Mouse (Mus musculus): Measurements from ENCODE around the gene Hnrnpf. TPM values are rescaled to one million over a fixed set of nuclear protein-coding genes. Genes with fewer than 3 reads are reported as not detected.
A peak's percentile ranks its signal among the peaks of the same experiment; 100 is the strongest.

Hnrnpf gene
- total and polyA plus RNA-seq, 2 experiments from 2014 or later: 225 to 236 TPM

DNA sequence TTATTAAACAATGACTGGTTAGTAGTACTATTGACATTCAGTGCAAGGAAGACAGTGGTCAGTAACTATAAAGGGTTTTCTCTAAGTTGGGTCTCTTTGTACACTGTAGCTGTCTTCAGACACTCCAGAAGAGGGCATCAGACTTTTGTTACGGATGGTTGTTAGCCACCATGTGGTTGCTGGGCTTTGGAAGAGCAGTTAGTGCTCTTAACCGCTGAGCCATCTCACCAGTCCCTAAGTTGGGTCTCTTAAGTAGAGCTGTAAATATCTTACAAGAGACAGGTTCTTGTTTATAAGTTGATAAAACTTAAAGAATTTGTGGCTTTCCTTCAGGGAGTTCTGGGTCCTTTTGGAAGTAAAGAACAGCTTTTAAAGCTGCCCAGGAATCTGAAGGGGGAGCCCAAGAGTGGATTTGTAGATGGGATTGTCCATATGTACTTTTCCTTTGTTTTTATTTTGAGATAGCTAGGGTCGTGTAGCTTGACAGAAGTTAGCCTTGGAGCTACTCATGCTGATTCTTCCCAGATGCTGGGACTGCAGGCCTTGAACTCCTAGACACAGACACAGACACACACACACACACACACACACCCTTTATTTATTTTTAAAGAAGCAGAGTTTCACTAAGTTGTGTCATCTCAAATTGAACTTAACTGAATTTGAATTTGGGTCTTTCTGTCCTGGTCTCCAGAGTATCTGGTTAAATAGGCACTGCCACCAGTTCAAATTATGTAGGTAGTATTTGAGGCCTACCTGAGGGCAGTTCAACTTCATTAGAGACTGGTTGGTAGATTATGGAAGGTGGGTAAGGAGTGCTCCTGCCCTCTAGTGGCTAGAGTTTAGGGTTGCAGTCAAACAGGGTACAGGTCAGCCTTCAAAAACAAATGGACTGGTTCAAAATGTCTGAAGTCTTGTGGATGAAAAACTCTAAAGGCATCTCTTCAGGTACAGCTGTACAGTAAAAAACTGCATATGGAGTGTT lies 20.8 kb downstream of the Hnrnpf start:
- H3K4me2 ChIP-seq (ENCODE audit: low read depth): no peak overlapping the region
- 67% methylated on average over 3 of the region's 3 CpGs for WGBS
- H3K27ac ChIP-seq (ENCODE audit: low read depth, low read length): no peak overlapping the region
- H3K9me3 ChIP-seq (ENCODE audit: low read length): no peaks in the 10 kb centered on the region
- ATAC-seq (no peak), DNase-seq (peak; percentile 28)
- H3K4me1 ChIP-seq (ENCODE audit: insufficient read depth): peaks cover 8% of the 10 kb centered on the region
- TF ChIP-seq CTCF (IDR thresholded peaks at IDR 0.05; ENCODE audit: low read depth): peak; percentile 82
- H3K9ac ChIP-seq: no peak overlapping the region
- no peaks in the 10 kb centered on the region for H3K27me3 ChIP-seq (ENCODE audit: insufficient read depth, low read length)
- peaks cover 5% of the 10 kb centered on the region; the same call in 1 of the 2 replicates for H3K36me3 ChIP-seq (ENCODE audit: insufficient read depth)
- H3K4me3 ChIP-seq (ENCODE audit: low read depth, low read length): no peak overlapping the region

DNA sequence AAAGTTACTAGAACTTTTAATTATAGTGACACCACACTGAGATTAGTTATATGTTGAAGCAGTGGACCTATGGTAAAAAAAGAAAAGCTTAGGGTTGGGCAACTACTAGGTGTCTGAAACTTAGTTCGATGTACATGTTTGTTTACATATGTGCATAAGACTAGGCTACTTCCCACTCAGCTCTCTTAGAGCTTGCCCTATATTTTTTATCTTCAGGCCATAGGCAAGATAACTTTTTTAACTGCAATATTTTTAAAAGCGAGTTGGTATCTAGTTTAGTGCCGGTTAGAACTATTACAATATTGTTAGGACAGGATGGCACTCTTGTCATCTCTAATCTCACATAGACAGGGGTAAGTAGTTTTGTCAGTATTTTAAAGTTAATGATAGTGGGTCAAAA lies 21.9 kb downstream of the Hnrnpf start:
- no peaks in the 10 kb centered on the region for H3K27me3 ChIP-seq (ENCODE audit: insufficient read depth, low read length)
- no peak overlapping the region for H3K27ac ChIP-seq (ENCODE audit: low read depth, low read length)
- H3K9ac ChIP-seq: no peak overlapping the region
- 0 out of 2 replicates have a peak, but pooled peaks cover 4% of the 10 kb centered on the region for H3K4me1 ChIP-seq (ENCODE audit: insufficient read depth)
- DNase-seq: no peak
- WGBS: 94% methylated on average over 3 of the region's 3 CpGs
- no peak overlapping the region for H3K4me2 ChIP-seq (ENCODE audit: low read depth)
- ATAC-seq: no peak
- H3K4me3 ChIP-seq (ENCODE audit: low read depth, low read length): no peak overlapping the region
- no peak for TF ChIP-seq CTCF (IDR thresholded peaks at IDR 0.05; ENCODE audit: low read depth)
- peaks cover 12% of the 10 kb centered on the region; the same call in 1 of the 2 replicates for H3K36me3 ChIP-seq (ENCODE audit: insufficient read depth)
- no peaks in the 10 kb centered on the region for H3K9me3 ChIP-seq (ENCODE audit: low read length)

DNA sequence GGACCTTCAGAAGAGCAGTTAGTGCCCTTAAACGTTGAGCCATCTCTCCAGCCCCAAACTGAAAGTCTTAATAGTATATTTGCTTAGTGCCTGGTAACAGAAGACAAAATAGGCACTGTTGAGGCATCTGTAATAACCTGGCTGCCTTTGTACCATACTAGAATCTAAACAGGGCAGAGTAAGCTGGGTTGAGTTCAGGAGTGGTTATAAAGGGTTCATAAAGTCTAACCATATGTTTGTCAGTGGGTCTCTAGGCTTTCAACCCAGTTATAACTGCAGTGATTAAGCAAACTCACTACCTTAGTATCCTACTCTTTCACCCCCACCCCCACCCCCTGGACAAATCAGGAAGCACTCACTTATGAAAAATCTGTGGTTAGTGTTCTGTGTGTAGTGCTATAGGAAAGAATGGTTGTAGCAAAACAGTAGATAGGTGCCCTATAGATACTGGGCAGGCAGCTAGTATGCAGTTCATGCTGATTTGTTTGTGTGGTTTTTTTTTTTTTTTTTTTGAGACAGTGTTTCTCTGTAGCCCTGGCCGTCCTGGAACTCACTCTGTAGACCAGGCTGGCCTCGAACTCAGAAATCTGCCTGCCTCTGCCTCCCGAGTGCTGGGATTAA lies 26.9 kb downstream of the Hnrnpf start:
- Histone ChIP-seq H3K9ac (no peak overlapping the region), H3K4me3 (ENCODE audit: low read depth, low read length) (no peak overlapping the region), H3K4me1 (ENCODE audit: insufficient read depth) (no peaks in the 10 kb centered on the region), H3K27me3 (ENCODE audit: insufficient read depth, low read length) (no peaks in the 10 kb centered on the region), H3K9me3 (ENCODE audit: low read length) (no peaks in the 10 kb centered on the region), H3K27ac (ENCODE audit: low read depth, low read length) (no peak overlapping the region), H3K4me2 (ENCODE audit: low read depth) (no peak overlapping the region), H3K36me3 (ENCODE audit: insufficient read depth) (peaks cover 29% of the 10 kb centered on the region; the same call in 1 of the 2 replicates)
- ATAC-seq (no peak), DNase-seq (no peak)
- WGBS: 83% methylated on average over 4 of the region's 4 CpGs
- no peak for TF ChIP-seq CTCF (IDR thresholded peaks at IDR 0.05; ENCODE audit: low read depth)

DNA sequence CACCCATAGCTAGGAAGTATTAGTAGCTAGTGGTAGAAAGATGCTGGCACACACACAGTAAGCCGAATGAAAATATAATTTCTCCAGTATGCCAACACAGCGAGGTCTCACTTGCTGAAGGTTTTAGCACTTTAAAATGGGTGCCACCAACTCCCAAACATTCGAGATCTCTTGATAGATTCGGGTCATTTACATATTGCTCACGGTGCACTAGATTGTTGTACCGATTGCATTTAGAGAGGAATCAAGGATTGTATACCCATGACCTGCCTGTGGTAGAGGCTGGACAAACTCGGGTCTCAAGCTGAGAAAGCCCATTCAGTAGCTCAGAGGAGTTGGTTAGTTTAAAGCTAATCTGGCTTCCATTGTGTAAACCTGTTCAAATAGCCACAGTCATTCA lies 27.8 kb downstream of the Hnrnpf start:
- Histone ChIP-seq H3K4me1 (ENCODE audit: insufficient read depth) (no peaks in the 10 kb centered on the region), H3K27ac (ENCODE audit: low read depth, low read length) (no peak overlapping the region), H3K36me3 (ENCODE audit: insufficient read depth) (peaks cover 29% of the 10 kb centered on the region; the same call in 1 of the 2 replicates), H3K4me3 (ENCODE audit: low read depth, low read length) (no peak overlapping the region), H3K9ac (no peak overlapping the region), H3K9me3 (ENCODE audit: low read length) (no peaks in the 10 kb centered on the region), H3K4me2 (ENCODE audit: low read depth) (no peak overlapping the region), H3K27me3 (ENCODE audit: insufficient read depth, low read length) (no peaks in the 10 kb centered on the region)
- WGBS: 76% methylated on average over 7 of the region's 7 CpGs
- TF ChIP-seq CTCF (IDR thresholded peaks at IDR 0.05; ENCODE audit: low read depth): no peak
- ATAC-seq: no peak
- DNase-seq: no peak

DNA sequence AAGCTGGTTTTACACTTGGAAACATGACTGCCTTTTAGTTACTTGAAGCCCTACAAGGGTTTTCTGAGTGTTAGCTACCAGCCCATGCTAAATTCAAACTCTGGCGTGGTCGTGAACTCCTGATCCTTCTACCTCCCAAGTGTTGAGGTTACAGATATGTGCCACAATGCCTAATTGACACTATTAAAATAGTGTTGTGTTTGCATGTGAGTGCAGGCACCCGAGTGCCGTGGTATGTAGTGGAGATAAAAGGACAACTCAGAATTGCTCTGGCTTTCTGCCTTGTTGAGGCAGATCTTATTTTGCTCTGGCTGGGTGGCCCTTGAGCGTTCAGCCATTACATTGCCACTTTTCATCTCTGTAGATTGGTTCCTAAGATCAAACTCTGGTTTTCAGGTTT lies 28.6 kb downstream of the Hnrnpf start:
- Histone ChIP-seq H3K4me3 (ENCODE audit: low read depth, low read length) (no peak overlapping the region), H3K9ac (no peak overlapping the region), H3K4me1 (ENCODE audit: insufficient read depth) (no peaks in the 10 kb centered on the region), H3K27ac (ENCODE audit: low read depth, low read length) (no peak overlapping the region), H3K27me3 (ENCODE audit: insufficient read depth, low read length) (no peaks in the 10 kb centered on the region), H3K9me3 (ENCODE audit: low read length) (no peaks in the 10 kb centered on the region), H3K36me3 (ENCODE audit: insufficient read depth) (peaks cover 29% of the 10 kb centered on the region; the same call in 1 of the 2 replicates), H3K4me2 (ENCODE audit: low read depth) (no peak overlapping the region)
- WGBS: 92% methylated on average over 5 of the region's 5 CpGs
- ATAC-seq (no peak), DNase-seq (no peak)
- TF ChIP-seq CTCF (IDR thresholded peaks at IDR 0.05; ENCODE audit: low read depth): no peak

DNA sequence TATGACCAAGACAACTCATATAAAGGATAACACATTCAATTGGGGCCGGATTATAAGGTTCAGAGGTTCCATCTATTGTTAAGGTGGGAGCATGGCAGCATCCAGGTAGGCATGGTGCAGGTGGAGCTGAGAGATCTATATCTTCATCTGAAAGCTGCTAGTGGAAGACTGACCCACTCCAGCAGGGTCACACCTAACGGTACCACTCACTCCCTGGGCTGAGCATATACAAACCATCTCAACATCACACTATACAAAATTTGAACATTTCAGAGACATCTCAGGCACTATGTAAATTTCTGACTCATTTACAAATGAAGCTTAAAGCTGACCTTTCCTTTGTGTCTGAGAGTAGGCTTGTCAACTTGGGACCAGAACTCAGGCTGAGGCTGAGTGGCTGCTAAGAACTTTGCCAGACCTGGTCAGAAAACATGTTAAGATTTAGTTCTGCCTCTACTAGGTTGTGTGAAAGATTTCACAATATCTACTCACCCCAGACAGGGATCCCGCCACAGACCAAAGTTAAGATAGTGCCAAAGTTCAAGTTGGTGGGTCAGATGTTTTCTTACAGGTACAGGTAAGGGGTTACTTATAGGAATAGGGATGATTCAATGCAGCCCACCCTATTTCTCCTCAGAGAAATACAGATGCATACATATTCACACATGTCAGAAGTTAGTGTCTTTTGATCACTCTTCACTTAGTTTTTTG lies 30.0 kb downstream of the Hnrnpf start:
- no peak for DNase-seq
- no peaks in the 10 kb centered on the region for H3K9me3 ChIP-seq (ENCODE audit: low read length)
- peaks cover 29% of the 10 kb centered on the region; the same call in 1 of the 2 replicates for H3K36me3 ChIP-seq (ENCODE audit: insufficient read depth)
- ATAC-seq: no peak
- no peak overlapping the region for H3K4me2 ChIP-seq (ENCODE audit: low read depth)
- no peak for TF ChIP-seq CTCF (IDR thresholded peaks at IDR 0.05; ENCODE audit: low read depth)
- 94% methylated on average over 3 of the region's 3 CpGs for WGBS
- H3K4me3 ChIP-seq (ENCODE audit: low read depth, low read length): no peak overlapping the region
- H3K27me3 ChIP-seq (ENCODE audit: insufficient read depth, low read length): no peaks in the 10 kb centered on the region
- H3K27ac ChIP-seq (ENCODE audit: low read depth, low read length): no peak overlapping the region
- no peak overlapping the region for H3K9ac ChIP-seq
- no peaks in the 10 kb centered on the region for H3K4me1 ChIP-seq (ENCODE audit: insufficient read depth)
